Mouse (Mus musculus): ENCODE measurements around the gene Ppp1r13b.

Gene Ppp1r13b

DNA sequence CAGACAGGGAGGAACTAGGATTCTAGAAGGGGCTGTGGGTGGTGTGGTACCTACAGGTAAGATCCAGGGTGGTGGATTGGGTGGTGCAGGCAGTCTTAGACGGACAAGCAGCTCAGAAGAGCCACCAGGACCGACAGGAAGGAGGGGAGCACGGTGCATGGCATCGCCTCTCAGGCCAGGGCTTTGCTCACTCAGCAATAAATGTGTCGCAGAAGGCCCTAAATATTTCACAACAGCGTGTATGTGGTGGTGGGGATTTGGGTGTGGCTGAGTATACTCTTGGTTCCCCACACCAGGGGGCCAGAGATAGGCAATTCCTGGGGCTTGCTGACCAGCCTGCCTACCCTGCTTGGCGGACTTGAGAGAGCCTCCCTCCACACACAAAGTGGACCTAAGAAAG lies 87.2 kb downstream of the Ppp1r13b start:
- no peak for DNase-seq

DNA sequence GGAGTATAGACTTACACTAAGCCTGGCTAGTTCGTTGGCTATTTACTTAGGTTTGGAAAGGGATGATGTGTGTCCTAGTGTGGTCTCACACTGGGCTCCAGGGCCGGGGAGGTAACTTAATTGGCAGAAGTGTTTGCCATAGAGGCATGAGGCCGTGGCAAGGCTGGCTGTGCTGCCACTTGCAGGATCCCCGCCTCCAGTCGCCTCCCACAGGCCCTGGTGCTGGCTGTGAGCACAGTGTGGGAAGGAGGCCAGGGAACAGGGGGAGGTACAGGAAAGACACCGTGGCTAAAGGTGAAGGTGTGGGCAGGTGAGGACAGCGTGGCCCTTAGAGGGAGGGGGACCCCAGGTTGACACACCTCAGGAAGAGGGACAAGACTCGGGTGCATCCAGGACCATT lies 88.0 kb downstream of the Ppp1r13b start:
- no peak for DNase-seq

DNA sequence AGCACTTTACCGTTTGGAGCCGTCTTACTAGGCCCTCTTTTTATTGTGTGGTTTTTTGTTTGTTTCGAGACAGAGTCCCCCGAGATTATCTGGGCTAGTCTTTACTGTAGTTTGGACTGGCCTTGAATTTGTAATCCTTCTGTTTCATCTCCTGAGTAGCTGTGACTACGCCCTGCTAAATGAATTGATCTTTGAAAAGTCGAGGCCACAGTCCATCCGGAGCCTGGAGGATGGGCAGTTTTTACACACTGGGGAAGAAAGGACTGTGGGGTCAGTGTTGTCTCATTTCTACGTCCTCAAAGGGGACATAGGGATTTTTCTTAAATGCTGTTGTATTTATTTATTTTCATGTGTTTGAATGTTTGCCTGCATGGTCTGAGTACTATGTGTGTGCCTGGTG lies 89.9 kb downstream of the Ppp1r13b start:
- DNase-seq, result no peak

DNA sequence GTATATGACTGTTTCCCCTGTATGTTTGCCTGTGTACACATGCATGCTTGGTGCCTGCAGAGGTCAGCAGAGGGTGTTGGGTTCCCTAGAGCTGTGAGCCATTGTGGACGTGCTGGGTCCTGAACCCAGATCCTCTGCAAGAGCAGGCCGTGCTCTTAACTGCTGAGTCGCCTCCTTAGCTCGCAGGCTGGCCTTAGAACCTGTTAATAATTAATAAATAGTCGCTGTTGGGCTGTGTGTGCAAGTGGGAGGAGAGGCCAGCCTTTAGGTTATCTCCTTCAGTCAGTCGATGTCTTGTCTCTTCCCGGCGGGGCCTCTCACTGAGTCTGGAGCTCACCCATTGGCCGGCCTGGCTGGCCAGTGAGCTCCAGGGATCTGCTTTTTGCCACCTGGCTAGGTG lies 90.9 kb downstream of the Ppp1r13b start:
- DNase-seq, result no peak

DNA sequence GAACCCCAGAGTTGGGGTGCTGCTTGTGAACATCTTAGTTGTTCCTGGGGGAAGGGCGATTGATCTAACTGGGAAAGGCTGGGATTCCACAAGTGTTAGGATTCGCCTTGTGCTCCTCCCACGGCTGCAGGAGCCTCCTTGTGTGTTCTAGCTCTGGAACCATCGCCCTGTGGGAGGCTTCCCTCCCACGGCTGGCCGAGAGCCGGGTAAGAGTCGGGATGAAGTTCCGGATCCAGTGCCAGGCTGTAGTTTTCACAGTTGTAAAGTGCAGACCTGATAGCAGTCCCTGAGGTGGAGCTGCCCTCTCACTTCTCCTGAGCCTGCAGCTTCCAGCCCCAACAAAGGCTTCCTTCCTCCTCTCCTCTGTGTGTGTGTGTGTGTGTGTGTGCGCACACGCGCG lies 91.4 kb downstream of the Ppp1r13b start:
- DNase-seq, result no peak

DNA sequence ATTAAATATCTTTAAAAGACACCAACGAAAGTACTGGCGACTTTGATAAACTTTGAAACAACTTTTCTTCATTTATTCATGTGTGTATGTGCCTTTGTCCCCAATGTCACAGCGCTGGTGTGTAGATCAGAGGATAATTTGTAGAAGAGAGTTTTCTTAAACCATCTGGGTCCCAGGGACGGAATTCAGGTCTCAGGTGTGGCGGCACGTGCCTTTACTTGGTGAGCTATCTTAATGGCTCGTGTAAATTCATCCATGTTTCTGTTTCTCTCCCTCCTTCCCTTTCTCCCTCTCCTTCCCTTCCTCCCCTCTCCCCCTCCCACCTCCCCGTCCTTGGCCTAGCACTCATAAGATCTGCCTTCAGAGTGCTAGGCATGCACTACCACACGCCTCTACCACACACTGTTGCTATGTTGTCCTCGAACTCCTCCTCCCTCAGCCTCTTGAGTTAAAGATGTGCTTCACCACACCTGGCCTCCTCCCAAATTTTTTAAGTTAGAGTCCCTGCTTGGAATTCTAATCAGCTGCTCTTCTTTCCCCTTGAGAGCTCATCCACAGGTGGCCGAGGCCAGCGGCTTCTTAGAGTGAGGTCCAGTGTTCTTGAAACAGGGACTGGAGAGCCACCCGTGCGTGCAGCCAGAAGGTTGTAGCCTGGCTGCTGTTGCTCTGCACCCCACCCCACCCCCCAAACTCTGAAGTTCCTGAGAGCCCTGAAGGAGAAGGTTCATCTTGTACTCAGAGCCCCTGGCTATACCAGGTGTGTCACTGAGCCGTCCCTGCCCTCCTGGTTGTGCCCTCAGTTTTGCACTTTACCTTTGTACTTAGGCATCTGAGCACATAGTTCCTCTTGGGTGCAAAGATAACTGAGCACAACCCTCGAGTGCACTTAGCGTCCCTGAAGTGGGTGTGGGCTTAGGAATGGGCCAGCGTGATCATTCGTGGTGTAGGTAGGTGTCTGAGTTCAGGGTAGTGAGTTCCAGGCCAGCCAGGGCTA lies 92.8 kb downstream of the Ppp1r13b start:
- no peak for DNase-seq

DNA sequence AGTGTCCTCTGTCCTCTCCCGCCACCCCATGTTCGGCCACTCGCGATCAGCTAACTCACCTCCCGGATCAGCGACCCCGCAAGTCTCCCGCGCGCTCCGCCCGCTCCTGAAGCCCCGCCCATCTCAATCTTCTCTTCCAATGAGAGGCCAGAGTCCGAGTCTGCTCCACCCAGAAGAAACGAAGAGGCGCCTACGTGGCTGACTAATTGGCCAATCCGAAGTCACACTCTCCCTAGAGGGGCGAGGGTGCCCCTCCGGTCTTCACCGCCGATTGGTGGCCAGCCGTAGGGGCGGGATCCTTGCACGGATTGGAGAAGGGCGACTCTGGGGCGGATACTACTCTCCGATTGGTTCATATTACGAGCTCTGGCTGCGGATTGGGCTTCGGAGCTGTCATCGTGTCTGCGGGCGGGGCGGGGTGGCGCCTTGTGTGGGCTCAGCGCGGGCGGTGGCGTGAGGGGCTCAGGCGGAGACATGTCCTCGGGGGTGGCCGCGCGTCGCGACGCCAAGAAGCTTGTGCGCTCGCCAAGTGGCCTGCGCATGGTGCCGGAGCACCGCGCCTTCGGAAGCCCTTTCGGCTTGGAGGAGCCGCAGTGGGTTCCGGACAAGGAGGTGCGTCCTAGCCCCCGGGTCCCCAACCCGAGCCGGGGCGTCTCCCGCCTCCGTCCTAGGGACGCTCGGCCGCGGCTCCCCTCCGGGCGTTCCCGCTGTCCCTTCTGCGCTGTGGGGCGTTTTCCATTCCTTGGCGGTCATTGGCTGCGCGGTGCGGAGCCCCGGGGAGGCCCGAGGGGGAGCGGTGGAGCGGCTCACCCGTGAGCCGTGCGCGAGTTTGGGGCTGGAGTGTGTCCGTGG lies 93.9 kb downstream of the Ppp1r13b start, which contains the start of the genes Xrcc3 and Zfyve21:
Gene Xrcc3 (minus strand): TSS at position 108 of the 852 bp plus-strand sequence.
Gene Zfyve21 (plus strand): TSS at position 405 of the 852 bp plus-strand sequence.
- DNase-seq, result peak; percentile 94 to 96

DNA sequence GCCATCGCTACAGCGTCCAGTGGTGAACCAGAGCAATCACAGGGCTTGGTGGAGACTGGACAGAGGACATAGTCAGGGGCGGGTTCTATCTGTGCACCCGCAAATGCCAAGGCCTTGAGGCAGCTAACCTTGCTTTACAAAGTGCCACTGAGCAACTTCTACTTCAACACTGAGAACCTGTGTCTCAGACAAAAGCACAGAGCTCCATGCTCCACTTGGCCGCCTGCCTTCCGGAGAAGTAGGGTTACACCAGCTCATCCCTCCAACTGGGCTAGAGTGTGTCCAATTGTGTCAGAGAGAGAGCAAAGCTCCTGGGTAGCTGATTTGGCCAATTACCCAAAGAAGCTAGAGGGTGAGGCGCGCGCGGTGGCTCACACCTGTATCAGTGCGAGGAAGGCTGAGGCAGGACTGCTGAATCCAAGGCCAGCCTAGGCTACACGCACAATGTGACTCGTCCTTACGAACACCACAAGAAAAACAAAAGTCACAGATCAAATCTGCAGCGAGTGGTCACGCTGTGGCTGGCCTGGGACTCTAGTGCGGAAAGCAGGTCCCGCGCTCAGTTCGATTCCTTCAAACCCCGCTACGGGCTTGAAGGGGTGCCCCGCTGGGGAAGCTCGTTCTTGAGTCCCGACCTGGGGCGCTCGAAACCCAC lies 94.7 kb downstream of the Ppp1r13b start:
- DNase-seq, result no peak

DNA sequence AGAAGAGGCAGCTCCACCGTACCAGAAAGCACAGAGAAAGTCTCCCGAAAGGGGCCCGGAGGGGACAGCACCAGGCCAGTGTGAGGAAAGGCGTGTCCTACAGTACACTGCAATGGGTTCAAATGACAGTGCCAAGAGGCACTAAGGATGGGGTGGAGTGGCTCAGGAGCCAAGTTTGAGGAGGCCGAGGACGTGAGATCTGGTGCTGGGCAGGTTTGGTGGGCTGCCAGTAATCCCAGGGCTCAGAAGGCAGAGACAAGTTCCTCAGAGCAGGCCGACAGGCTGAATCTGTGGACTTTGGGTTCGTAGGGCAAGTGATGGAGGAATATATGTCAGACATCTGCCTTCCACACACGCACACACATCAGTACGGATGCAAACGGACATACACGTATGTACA lies 95.3 kb downstream of the Ppp1r13b start:
- DNase-seq, result no peak

DNA sequence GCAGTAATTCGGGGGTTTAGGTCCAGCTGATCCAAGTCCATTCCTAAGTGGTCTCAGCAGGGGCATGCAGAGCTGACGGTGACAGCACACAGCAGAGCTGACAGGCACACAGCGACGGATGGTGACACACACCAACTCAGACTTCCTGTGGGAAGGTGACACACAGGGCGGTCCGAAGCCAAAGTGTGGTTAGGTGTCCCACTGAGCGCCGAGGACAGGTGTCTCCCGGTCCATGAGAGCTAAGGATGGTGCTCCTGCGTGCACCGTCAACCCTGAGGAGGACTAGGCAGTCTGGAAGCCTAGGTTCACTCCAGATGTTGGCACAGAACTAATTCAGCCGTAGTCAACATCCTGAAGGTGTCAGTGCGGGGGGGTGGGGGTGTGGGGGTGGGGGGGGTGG lies 95.8 kb downstream of the Ppp1r13b start:
- no peak for DNase-seq

DNA sequence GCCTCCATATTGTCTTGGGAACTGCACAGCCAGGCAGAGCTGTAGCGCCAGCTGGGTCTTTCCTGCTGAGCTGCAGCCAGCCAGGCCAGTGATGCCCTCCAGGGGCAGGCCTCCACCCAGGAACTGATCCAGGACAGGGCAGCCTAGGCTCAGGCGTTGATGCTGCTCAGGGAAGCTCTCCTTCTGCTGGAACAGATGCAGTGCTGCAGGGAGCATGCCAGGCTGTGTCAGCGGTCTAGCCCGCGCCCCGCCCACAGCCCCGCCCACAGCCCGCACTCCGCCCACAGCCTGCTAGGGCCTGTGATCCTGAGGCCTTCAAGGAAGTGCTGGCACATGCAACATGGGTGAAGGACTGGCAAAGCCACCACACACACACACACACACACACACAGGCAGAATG lies 98.1 kb downstream of the Ppp1r13b start:
- peak; percentile 44 to 47 for DNase-seq

DNA sequence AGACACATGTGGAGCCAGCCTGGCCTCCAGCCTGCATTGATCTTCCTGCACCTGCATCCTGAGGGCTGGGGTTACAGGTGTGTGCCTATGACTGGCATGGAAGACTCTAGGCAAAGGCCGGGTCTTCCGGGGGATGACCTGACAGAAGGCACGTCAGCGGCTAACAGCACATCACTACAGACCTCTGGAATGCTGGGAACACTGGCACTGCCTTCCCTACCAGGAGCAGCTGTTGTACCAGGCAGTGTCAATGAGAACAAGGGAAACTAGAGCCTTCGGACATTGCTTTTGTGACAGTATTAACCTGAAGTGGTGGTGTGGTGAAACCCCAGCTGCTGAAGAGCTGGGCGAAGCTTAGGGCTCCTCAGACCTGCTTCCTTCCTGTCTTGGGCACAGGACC lies 99.1 kb downstream of the Ppp1r13b start:
- DNase-seq, result no peak

DNA sequence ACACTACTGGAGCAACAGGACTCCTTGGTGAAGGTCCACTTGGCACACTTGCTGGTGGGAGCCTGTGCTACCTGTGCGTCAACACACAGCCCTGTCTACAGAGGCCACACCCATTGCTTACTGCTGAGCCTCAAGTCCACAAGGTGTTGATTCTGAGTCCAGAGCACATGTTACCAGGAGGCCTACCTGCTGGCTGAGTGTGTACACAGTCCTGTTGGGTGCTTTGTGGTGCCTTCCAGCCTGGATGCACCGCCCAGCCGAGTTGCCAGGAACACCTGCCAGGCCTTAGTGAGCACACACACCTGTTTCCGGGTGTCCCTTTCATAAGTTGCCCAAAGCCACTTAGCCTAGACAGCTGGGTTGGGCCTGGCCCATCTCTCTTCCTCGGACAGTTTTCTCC lies 104.4 kb downstream of the Ppp1r13b start:
- no peak for DNase-seq

DNA sequence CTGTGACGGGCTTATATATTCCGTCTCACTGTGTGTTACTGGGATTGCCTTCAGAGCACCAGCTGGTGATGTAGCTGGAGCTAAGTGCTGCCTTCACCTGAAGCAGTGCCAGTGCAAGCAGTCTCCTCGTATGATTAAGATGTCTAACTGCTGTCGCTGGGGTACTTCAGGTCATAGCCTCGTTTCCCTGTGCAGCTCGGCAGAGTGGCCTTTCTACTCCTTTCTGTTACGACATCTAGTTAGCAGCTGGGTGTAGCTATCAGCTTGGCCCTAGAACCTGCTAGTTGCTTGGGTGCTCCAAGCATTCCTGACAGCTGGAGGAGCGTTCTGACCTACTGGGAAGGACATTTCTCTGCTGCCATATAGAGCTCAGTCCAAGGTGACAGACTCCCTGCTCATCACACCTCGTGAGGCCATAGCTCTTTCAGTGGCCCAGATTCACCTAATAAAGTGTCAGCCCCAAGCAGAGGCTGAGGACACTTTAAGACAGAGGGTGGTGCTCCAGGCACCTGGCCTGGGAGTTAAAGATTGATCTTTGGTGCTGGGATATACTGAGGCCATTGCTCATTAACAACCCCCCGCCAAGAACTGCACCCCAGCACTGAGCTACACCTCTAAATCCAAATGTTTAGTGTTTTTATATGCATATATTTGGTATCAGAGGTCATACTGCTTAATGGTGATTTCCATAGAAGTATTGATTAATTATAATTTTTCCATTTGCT lies 107.3 kb downstream of the Ppp1r13b start:
- DNase-seq, result no peak

DNA sequence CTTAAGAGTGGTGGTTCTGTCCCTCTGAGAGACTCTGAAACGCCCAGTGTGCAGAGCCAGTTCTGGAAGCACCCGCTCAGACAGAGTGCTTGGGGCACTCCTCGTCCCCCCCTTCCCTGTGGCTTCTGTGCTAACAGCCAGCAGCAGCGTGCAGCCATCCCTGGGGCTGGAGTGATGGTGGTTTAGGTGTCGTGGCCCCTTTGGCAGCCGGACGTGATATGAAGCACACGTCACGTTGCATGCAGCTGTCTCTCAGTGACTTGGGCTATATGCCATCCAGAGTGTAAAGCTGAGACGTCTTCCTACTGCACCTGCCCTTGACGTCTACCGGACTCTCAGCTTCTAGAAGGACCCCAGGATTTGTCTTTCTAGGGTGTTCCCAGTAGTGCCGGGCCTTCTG lies 109.4 kb downstream of the Ppp1r13b start:
- DNase-seq, result no peak

DNA sequence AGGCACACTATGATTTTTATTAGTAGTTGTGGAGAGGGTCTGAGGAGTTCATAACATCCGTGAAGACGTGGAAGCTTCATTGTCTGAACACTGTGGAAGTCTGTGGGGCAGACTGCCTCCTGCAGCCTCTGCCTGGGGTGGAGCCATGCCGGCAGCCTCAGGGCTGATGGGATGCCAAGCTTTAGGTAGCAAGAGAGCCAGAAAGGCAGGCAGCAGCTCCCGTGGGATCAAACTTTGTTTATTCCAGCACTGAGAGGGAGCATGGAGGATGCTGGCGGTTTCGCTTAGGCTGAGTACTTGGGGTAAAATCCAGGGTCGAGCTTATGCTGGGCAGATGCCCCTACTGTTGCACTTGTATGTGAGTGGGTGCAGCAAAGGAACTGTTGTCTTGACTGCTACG lies 110.7 kb downstream of the Ppp1r13b start:
- no peak for DNase-seq

DNA sequence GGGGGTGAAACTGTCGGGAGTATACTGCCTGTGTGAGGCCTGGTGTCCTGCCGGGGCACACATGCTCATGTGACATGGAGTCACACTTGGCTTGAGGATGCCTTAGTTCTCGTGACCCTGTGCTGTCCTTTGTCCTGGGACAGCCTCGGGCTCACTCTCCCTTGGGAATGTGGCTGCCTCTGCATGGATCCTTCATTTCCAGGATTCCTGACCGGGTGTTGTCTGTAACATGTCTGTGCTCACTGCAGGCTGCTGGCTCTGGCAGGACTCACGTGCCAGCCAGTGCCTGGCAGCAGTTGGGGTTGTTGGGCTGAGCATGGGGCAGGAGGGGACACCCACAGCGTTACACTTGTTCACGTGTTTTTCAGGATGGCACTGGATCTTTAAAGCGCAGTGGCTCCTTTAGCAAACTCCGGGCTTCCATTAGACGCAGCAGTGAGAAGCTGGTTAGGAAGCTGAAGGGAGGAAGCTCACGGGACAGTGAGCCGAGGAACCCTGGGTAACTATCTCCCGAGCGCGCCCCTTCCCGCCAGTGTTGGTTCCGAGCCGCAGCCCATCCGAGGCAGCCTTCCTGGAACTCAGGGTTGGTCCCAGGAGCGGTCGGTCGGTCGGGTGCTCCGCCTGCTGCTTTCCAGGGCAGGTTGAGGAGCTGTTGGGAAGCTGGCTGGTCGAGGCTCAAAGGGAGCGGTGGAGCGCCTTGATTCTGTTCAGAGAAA lies 112.6 kb downstream of the Ppp1r13b start:
- no peak for DNase-seq

DNA sequence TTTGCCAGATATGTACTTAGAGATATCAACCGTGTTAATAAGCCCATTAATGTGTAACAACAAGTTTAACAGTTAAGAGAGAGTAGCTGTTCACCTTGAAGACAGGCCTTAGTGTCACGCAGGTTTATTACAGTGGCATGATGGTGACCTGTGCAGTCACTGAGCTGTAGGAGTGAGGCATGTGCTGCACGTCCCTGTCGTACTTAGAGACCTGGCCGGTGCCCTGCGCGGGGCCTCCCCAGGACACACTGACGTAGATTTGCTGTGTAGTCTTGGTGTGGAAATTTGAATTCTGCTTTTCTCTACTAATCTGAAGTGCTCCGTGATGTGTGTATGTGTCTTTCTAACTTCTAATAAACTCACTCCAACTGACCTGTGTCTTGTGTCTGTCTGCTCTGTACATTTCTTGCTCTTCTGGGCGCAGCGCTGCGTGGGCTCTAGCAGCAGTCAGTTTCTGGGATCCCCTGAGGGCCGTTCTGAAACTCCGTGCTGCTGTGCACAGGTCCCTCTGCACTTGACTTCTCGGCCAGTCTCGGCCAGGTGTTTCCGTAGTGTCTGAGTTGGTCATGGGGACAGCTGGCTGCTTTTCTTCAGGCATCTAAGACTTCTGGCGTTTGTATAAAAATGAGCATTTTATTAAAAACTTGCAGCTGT lies 113.3 kb downstream of the Ppp1r13b start:
- DNase-seq, result no peak

DNA sequence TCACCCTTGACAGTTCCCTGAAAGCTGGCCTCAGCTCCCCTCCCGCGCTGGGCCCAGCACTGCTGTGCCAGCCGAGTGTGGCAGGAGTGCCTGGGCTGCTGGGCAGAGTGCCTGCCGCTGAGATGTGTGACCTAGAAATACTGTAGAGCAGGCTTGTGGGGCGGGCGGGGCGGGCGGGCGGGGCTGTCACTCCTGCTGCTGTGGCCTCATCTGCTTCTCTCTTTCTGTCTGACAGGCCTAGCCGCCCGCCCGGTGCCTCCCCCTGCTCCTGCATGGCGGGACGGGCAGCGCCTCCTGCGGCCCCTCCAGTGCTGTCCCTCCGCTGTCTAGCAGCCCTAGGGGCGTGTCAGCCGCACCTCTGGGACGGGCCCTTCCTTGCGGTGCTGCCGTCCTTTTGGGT lies 113.8 kb downstream of the Ppp1r13b start:
- peak in 1 of 2 experiments; percentile 14 for DNase-seq

DNA sequence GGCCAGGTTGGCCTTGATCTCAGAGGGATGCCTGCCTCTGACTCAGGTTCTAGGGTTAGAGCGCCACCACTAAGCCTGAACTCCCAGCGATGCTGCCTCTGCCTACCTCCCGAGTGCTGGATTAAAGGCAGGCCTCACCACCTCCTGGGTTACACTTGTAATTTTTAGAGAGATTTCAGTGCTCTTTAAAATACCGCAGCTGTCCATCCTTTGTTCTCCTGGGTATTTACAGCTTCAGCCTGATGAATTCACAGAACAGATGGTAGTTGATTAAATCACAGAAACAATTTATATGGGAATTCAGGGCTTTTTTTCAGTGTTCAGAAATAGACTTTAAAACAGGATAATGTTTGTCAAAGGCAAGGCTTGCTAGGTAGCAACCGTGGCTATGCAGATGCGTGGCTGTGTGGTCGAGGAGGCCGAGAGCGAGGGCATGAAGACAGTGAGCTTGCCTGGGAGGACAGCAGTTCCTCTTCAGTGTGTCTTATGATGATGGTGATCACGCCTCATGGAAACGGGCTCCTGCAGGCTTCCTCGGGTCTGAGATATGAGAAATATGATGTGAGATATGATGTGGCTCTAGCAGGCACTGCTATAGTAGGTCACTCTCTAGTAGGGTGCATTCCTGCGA lies 116.3 kb downstream of the Ppp1r13b start:
- no peak for DNase-seq

DNA sequence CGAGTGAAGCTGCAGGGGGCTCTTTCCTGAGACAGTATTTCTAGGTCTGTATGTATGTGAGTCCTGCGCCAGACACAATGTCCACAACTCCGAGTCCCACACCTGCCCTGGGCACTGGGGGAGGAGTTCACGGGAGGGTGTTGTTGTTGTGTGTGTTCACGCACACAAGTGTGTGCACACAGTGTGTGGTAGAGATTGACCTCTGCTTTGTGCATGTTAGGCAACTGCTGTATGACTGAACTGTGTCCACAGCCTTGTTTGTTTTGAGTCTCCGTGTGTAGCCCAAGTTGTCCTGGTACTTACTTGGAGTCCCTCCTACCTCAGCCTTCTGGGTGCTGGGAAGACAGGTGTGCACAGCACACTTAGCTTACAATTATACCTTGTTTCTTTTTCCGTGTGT lies 117.3 kb downstream of the Ppp1r13b start:
- DNase-seq, result no peak

Data from B cell, adult 2 months (primary cell).